Comparison of ENCODE assay signal across 15 mouse cellular contexts in the genomic region with DNA sequence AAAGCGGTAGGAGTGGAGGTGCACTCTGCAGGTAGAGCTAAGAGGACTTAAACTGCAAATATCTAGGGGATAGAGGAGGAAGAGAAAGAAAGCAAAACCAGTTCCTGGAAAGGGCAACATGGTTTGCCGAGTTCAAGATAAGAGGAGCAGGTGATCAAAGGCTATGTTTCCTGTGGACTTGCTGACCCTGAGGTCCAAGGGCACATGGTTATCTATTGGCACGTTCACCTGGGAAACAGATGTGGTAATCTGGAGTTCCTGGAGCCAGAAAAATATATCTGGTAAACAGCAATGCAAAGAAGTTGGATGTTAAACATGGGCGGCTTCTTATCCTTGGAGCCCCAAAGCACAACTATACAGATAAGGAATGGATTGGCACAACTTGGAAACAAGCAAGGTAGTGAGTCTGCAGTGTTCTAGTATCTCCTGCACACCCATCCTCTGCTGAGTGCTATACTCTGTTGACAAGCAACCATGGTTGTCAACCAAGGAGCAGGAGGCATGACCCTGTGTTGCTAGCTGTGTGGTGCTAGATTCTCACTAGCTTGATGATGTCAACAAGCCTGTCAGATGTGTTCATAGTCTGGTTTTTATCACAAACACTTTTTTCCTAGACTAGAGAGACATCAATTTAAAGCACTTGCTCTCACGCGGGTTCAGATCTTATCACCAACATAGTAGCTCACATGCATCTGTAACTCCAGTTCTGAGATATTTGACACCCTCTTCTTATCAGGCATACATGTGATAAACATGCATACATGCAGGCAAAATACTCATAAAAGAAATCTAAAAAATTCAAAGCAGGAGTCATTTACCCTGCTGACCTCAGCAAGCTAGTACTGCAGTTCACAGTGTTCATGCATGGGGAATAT. TPM values are rescaled to one million over a fixed set of nuclear protein-coding genes. Genes with fewer than 3 reads are reported as not detected.
DNase-seq lines count a peak whose midpoint lies in the region; ATAC-seq lines count a peak whose summit lies in the region.
"Had no signal": no experiment of that assay in that cellular context is flagged by ENCODE, and none has a peak within 500 bp of the region (broad histone marks: within the 10 kb centered on the region; RNA-seq: fewer than 3 reads in every experiment).

No protein-coding gene starts in this region.

- no peak overlapping the region for H3K4me2 ChIP-seq in kidney, embryonic 16.5 days (replicated peaks; ENCODE audit: low read depth, low read length)
- H3K4me2 ChIP-seq in intestine, embryonic 14.5 days (ENCODE audit: low read length), result no peak overlapping the region
- H3K4me2 ChIP-seq: midbrain, embryonic 15.5 days had no signal

- no peak for DNase-seq in kidney, postnatal 14 days
- DNase-seq in intestine, embryonic 14.5 days (ENCODE audit: low spot score), result no peak
- DNase-seq in naive thymus-derived CD4-positive, alpha-beta T cell, adult 2 months (ENCODE audit: low read depth), result peak; percentile 47
- DNase-seq in layer of hippocampus, adult 8-10 months (ENCODE audit: low spot score in 2 of 2), result no peak
- DNase-seq in spleen, postnatal 14 days (ENCODE audit: low spot score in 2 of 2), result no peak
- DNase-seq: adrenal gland, postnatal 14 days; cerebellum, postnatal 14 days; lung, adult 2 months; right cerebral cortex, postnatal 25 days; thymus, adult 18-20 months had no signal

- 81% methylated on average over 6 of the region's 6 CpGs for WGBS in kidney, embryonic 16.5 days
- 62% methylated on average over 6 of the region's 6 CpGs for WGBS in intestine, embryonic 14.5 days

- ATAC-seq in kidney, embryonic 16.5 days (ENCODE audit: low FRiP score, low TSS enrichment), result no peak
- ATAC-seq in activated CD4-positive, CD25-positive, alpha-beta regulatory T cell, adult 4 months, result peak; percentile 53
- ATAC-seq in intestine, embryonic 14.5 days (replicated peaks; ENCODE audit: low FRiP score, low TSS enrichment, low read depth), result peak; percentile 34; the same call in 1 of the 2 replicates
- ATAC-seq in frontal cortex, adult (ENCODE audit: low TSS enrichment), result no peak
- ATAC-seq: midbrain, embryonic 15.5 days had no signal

- no peak overlapping the region for H3K9ac ChIP-seq in kidney, embryonic 16.5 days (replicated peaks; ENCODE audit: low read length)
- no peak overlapping the region for H3K9ac ChIP-seq in intestine, embryonic 14.5 days (ENCODE audit: low read length)
- H3K9ac ChIP-seq: midbrain, embryonic 15.5 days had no signal

- 0 out of 2 replicates have a peak overlapping the region, but pooled peaks have one; percentile 7 for H3K27ac ChIP-seq in kidney, embryonic 16.5 days (ENCODE audit: low read length)
- no peak overlapping the region for H3K27ac ChIP-seq in intestine, embryonic 14.5 days (ENCODE audit: low read depth)
- H3K27ac ChIP-seq: midbrain, embryonic 15.5 days had no signal

- no peak overlapping the region for H3K4me3 ChIP-seq in kidney, embryonic 16.5 days (ENCODE audit: low read length)
- H3K4me3 ChIP-seq in intestine, embryonic 14.5 days (ENCODE audit: low read depth, low read length), result no peak overlapping the region
- H3K4me3 ChIP-seq: midbrain, embryonic 15.5 days had no signal

- peaks cover 26% of the 10 kb centered on the region for H3K36me3 ChIP-seq in kidney, embryonic 16.5 days (ENCODE audit: insufficient read depth, low read length)
- H3K36me3 ChIP-seq in intestine, embryonic 14.5 days (ENCODE audit: control insufficient read depth, insufficient read depth, low read length), result peaks cover 39% of the 10 kb centered on the region

- H3K27me3 ChIP-seq in kidney, embryonic 16.5 days (ENCODE audit: insufficient read depth, low read length), result no peaks in the 10 kb centered on the region
- no peaks in the 10 kb centered on the region for H3K27me3 ChIP-seq in intestine, embryonic 14.5 days (replicated peaks; ENCODE audit: control insufficient read depth, insufficient read depth, low read length)
- H3K27me3 ChIP-seq: midbrain, embryonic 15.5 days had no signal

- H3K9me3 ChIP-seq in kidney, embryonic 16.5 days (ENCODE audit: low read length), result no peaks in the 10 kb centered on the region
- H3K9me3 ChIP-seq in intestine, embryonic 14.5 days (ENCODE audit: control insufficient read depth, low read length), result no peaks in the 10 kb centered on the region
- H3K9me3 ChIP-seq: midbrain, embryonic 15.5 days had no signal

- 0 out of 2 replicates have a peak, but pooled peaks cover 10% of the 10 kb centered on the region for H3K4me1 ChIP-seq in kidney, embryonic 16.5 days (ENCODE audit: insufficient read depth, low read length)
- no peaks in the 10 kb centered on the region; the same call in 1 of the 2 replicates for H3K4me1 ChIP-seq in intestine, embryonic 14.5 days (replicated peaks; ENCODE audit: control insufficient read depth, insufficient read depth, low read length)
- H3K4me1 ChIP-seq: midbrain, embryonic 15.5 days had no signal

RNA-seq across cellular contexts. Expression of a gene that starts 10.8 kb away (rescaled TPM):
- 0.37 and 0.45 TPM in 2 replicates for polyA plus RNA-seq in kidney, embryonic 16.5 days (2015; fragmentation: Nextera tagmentation; extraction: Ambion mirVana)
- not detected for polyA plus RNA-seq in activated CD4-positive, CD25-positive, alpha-beta regulatory T cell, adult 4 months (2017; shearing (Covaris generic))
- polyA plus RNA-seq in intestine, embryonic 14.5 days (2014; fragmentation: Nextera tagmentation; extraction: Ambion mirVana), result not detected in 2 replicates
- not detected for total RNA-seq in layer of hippocampus, adult 8-10 months (2022)
- total RNA-seq: adrenal gland, postnatal 14 days; gastrocnemius, adult 18-20 months had no signal
- polyA plus RNA-seq: lung, adult 2 months; midbrain, embryonic 15.5 days had no signal

RNA-seq across cellular contexts. Expression of a gene that starts 51.7 kb away (rescaled TPM):
- polyA plus RNA-seq in kidney, embryonic 16.5 days (2015; fragmentation: Nextera tagmentation; extraction: Ambion mirVana), result 0.10 and 0.37 TPM in 2 replicates
- polyA plus RNA-seq in activated CD4-positive, CD25-positive, alpha-beta regulatory T cell, adult 4 months (2017; shearing (Covaris generic)), result under 1 TPM; 0.15 to 0.34 TPM
- 1.5 and 2.0 TPM in 2 replicates for polyA plus RNA-seq in intestine, embryonic 14.5 days (2014; fragmentation: Nextera tagmentation; extraction: Ambion mirVana)
- 1 to 10 TPM in 1 of 4 experiments, under 1 TPM in 3; 0.34 to 1.2 (median 0.71) TPM for total RNA-seq in layer of hippocampus, adult 8-10 months (2022)
- total RNA-seq: gastrocnemius, adult 18-20 months had no signal

Comparison
In these comparisons a context has a peak if more than half of its experiments do, and no peak if none do; other contexts are left out.
1. ATAC-seq: peak in activated CD4-positive, CD25-positive, alpha-beta regulatory T cell, adult 4 months (single experiment) and intestine, embryonic 14.5 days (single experiment); none in kidney, embryonic 16.5 days (single experiment) and frontal cortex, adult (single experiment).